13 mouse cellular contexts compared by ENCODE assay signal in genomic region chr3:85777356-85777755, GRCm38 (mm10). TPM values are rescaled to one million over a fixed set of nuclear protein-coding genes. Genes with fewer than 3 reads are reported as not detected.
"Had no signal": no experiment of that assay in that cellular context is flagged by ENCODE, and none has a peak within 500 bp of the region (broad histone marks: within the 10 kb centered on the region; RNA-seq: fewer than 3 reads in every experiment).

No protein-coding gene starts in this region.

- H3K4me1 ChIP-seq: stomach, embryonic 15.5 days had no signal

- H3K9ac ChIP-seq: liver, embryonic 14.5 days; midbrain, embryonic 12.5 days; neural tube, embryonic 13.5 days; stomach, embryonic 15.5 days had no signal

- H3K27me3 ChIP-seq: midbrain, embryonic 12.5 days; neural tube, embryonic 13.5 days; stomach, embryonic 15.5 days had no signal

- H3K36me3 ChIP-seq: midbrain, embryonic 12.5 days; neural tube, embryonic 13.5 days; stomach, embryonic 15.5 days had no signal

- H3K4me2 ChIP-seq: midbrain, embryonic 12.5 days; neural tube, embryonic 13.5 days; stomach, embryonic 15.5 days had no signal

- ATAC-seq: inflammation-experienced regulatory T-cells, adult 6 months; intestine, postnatal 0 days; midbrain, embryonic 16.5 days had no signal

- H3K9me3 ChIP-seq: midbrain, embryonic 12.5 days; neural tube, embryonic 13.5 days; stomach, embryonic 15.5 days had no signal

- DNase-seq: lung, adult 18-20 months; right cerebral cortex, postnatal 14 days; thymus, adult 2 months; thymus, postnatal 25 days had no signal

- H3K27ac ChIP-seq: layer of hippocampus, adult 2 months; liver, embryonic 14.5 days; midbrain, embryonic 12.5 days; neural tube, embryonic 13.5 days; stomach, embryonic 15.5 days had no signal

- H3K4me3 ChIP-seq: layer of hippocampus, adult 2 months; midbrain, embryonic 12.5 days; neural tube, embryonic 13.5 days; stomach, embryonic 15.5 days had no signal

RNA-seq across cellular contexts. Expression of gene Fam160a1, which starts 39.7 kb away (rescaled TPM):
- total RNA-seq: megakaryocyte-erythroid progenitor cell, adult 5-6 weeks had no signal
